Mouse (Mus musculus) cerebellum, adult 2 months (tissue): Measurements from ENCODE around the gene Ppp1r14a.

Source experiments
- CTCF ChIP-seq: fragments of 200-500 bp; IDR thresholded peaks from 2 replicates; pipeline ENCODE4 v1.5.1; 2011; ENCODE audit warnings: low read depth, mild to moderate bottlenecking, control low read depth, low read length, moderate library complexity, borderline replicate concordance; ENCODE audit not compliant: insufficient read depth
- POLR2A ChIP-seq: fragments of 200-500 bp; IDR thresholded peaks from 2 replicates; pipeline ENCODE4 v1.6.1; 2011; ENCODE audit warnings: low read length, control low read depth, borderline replicate concordance; ENCODE audit not compliant: insufficient read depth

DNA sequence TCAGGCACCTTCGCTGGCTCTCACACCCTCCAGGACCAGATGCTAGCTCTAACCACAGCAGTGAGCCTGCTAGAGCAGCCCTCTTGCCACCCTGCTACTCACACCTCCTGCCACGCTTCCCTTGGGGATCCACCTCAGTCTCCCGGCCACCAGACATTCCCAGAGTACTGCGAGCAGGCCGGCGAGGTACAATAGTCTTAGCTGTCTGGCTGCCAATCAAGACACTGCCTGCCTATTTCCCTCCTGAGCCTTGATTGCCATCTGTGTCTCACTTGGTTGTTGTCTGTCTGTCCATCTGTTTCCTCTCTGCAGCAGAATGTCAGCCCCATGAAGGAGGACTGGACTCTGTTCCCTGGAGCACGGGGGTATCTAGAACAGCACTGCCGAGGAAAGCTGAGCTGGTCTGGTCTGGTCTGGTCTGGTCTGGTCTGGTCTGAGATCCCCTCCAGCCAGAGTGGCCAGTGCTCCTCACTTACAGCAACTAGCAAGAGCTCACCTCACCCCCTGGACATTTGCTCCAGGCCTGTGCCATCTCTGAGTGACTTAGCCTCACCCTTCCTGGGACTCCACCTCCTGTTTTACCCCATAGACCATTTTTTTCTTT is 53.5 kb downstream of the Ppp1r14a start:
- TF ChIP-seq CTCF (no peak), POLR2A (no peak)
